Mouse (Mus musculus) heart, adult 2 months (tissue): ENCODE data around the gene Rai14. TPM values are rescaled to one million over a fixed set of nuclear protein-coding genes. Genes with fewer than 3 reads are reported as not detected.

Experiments
- DNase-seq, 2 experiments: peaks; one replicate each; pipeline ENCODE4 v3.0.0; 2021
- H3K27ac ChIP-seq: fragments of 200-600 bp; 2 replicates; pipeline ENCODE4 v1.8.1; 2022
- H3K27me3 ChIP-seq: fragments of 200-500 bp; 2 replicates; pipeline ENCODE4 v1.6.1; 2012; ENCODE audit warnings: mild to moderate bottlenecking, low read length, inconsistent platforms, mixed read lengths; ENCODE audit not compliant: control insufficient read depth, insufficient read depth
- H3K36me3 ChIP-seq: fragments of 200-500 bp; 2 replicates; pipeline ENCODE4 v1.6.1; 2012; ENCODE audit warnings: low read length, inconsistent platforms; ENCODE audit not compliant: control insufficient read depth, insufficient read depth
- H3K4me1 ChIP-seq: fragments of 200-500 bp; 2 replicates; pipeline ENCODE4 v1.6.1; 2011; ENCODE audit warnings: low read length; ENCODE audit not compliant: control insufficient read depth, insufficient read depth
- H3K4me3 ChIP-seq: fragments of 200-600 bp; 2 replicates; pipeline ENCODE4 v1.8.1; 2022
- H3K79me2 ChIP-seq: fragments of 200-500 bp; replicated peaks from 2 replicates; pipeline ENCODE4 v1.6.1; 2012; ENCODE audit warnings: mild to moderate bottlenecking, inconsistent platforms, low read length, moderate library complexity, mixed read lengths; ENCODE audit not compliant: control insufficient read depth, insufficient read depth
- H3K9ac ChIP-seq: fragments of 200-500 bp; 2 replicates; pipeline ENCODE4 v1.6.1; 2012; ENCODE audit warnings: low read depth, mild to moderate bottlenecking, control low read depth, inconsistent platforms, low read length, mixed read lengths
- CTCF ChIP-seq: fragments of 200-600 bp; IDR thresholded peaks from 2 replicates; pipeline ENCODE4 v1.8.1; 2022; ENCODE audit warnings: antibody characterized with exemption, mild to moderate bottlenecking, moderate library complexity
- EP300 ChIP-seq: fragments of 200-500 bp; IDR thresholded peaks from 2 replicates; pipeline ENCODE4 v1.6.1; 2011; ENCODE audit warnings: low read depth, low read length, control low read depth; ENCODE audit not compliant: insufficient read depth
- POLR2A ChIP-seq: fragments of 200-500 bp; IDR thresholded peaks from 2 replicates; pipeline ENCODE4 v1.6.1; 2011; ENCODE audit warnings: mild to moderate bottlenecking, low read depth, low read length, control low read depth; ENCODE audit not compliant: insufficient read depth
- WGBS: fragments of 180-500 bp; shearing (Covaris S2); methylation state at CpG from one replicate; pipeline ENCODE4 v1.1.7; 2018; 5-methylcytosine and 5-hydroxymethylcytosine counted together
- intact Hi-C: fragments of 180-260 bp; cut with DNase I; formaldehyde crosslinking; loops from one replicate; pipeline ENCODE4 v1.15.1; 2025
- polyA plus RNA-seq: library from polyadenylated mRNA; depleted of rRNA; stranded (reverse); fragments of >200 nt; gene quantifications from 2 replicates; pipeline ENCODE4 v1.2.3, GENCODE M21; 2012
- total RNA-seq, 2 experiments: library from RNA; stranded (reverse); gene quantifications; 2 replicates each; pipeline ENCODE4 v1.2.3; 2021

Gene Rai14
- total and polyA plus RNA-seq, 3 experiments: 1.1 to 4.3 (median 3.7) TPM

- H3K27me3 ChIP-seq: no peaks in the 10 kb centered on the region
- WGBS: 61% methylated on average over 4 of the region's 4 CpGs
- no peak overlapping the region for H3K4me3 ChIP-seq
- no peaks in the 10 kb centered on the region for H3K36me3 ChIP-seq
- no peaks in the 10 kb centered on the region for H3K79me2 ChIP-seq
- no peak for DNase-seq
- intact Hi-C loops: no loop called here
- H3K27ac ChIP-seq: no peak overlapping the region
- no peak overlapping the region for H3K9ac ChIP-seq
- peaks cover under 1% of the 10 kb centered on the region for H3K4me1 ChIP-seq
- TF ChIP-seq CTCF (no peak), POLR2A (no peak), EP300 (no peak)
These were observed 71.2 kb downstream of the Rai14 start for GRCm38 (mm10) chr15:10643224-10643623.

GRCm38 (mm10) chr15:10642419-10642818 lies 72.0 kb downstream of the Rai14 start:
- no peaks in the 10 kb centered on the region for H3K79me2 ChIP-seq
- intact Hi-C loops: no loop called here
- H3K4me1 ChIP-seq: no peaks in the 10 kb centered on the region
- H3K27ac ChIP-seq: no peak overlapping the region
- WGBS: 42% methylated on average over 5 of the region's 5 CpGs
- H3K27me3 ChIP-seq: no peaks in the 10 kb centered on the region
- no peaks in the 10 kb centered on the region for H3K36me3 ChIP-seq
- TF ChIP-seq CTCF (no peak), EP300 (no peak), POLR2A (no peak)
- no peak overlapping the region for H3K4me3 ChIP-seq
- H3K9ac ChIP-seq: no peak overlapping the region
- no peak for DNase-seq

GRCm38 (mm10) chr15:10640721-10641120 lies 73.7 kb downstream of the Rai14 start:
- Histone ChIP-seq H3K79me2 (no peaks in the 10 kb centered on the region), H3K4me1 (no peaks in the 10 kb centered on the region), H3K27ac (no peak overlapping the region), H3K27me3 (no peaks in the 10 kb centered on the region), H3K4me3 (no peak overlapping the region), H3K36me3 (no peaks in the 10 kb centered on the region), H3K9ac (no peak overlapping the region)
- TF ChIP-seq POLR2A: no peak
- no peak for TF ChIP-seq EP300
- no peak for TF ChIP-seq CTCF
- intact Hi-C loops: no loop called here
- 92% methylated on average over 3 of the region's 3 CpGs for WGBS
- no peak for DNase-seq

- no peak overlapping the region for H3K4me3 ChIP-seq
- TF ChIP-seq CTCF (no peak), POLR2A (no peak), EP300 (no peak)
- DNase-seq: no peak
- H3K79me2 ChIP-seq: no peaks in the 10 kb centered on the region
- WGBS: 87% methylated on average over 6 of the region's 6 CpGs
- H3K36me3 ChIP-seq: no peaks in the 10 kb centered on the region; the same call in 1 of the 2 replicates
- intact Hi-C loops: no loop called here
- no peaks in the 10 kb centered on the region for H3K27me3 ChIP-seq
- H3K4me1 ChIP-seq: peaks cover 1% of the 10 kb centered on the region; the same call in 1 of the 2 replicates
- H3K9ac ChIP-seq: no peak overlapping the region
- H3K27ac ChIP-seq: no peak overlapping the region
These were observed 77.1 kb downstream of the Rai14 start for GRCm38 (mm10) chr15:10637251-10637793.

GRCm38 (mm10) chr15:10636844-10637243 lies 77.6 kb downstream of the Rai14 start:
- no peak overlapping the region for H3K27ac ChIP-seq

GRCm38 (mm10) chr15:10635121-10635520 lies 79.3 kb downstream of the Rai14 start:
- Histone ChIP-seq H3K79me2 (no peaks in the 10 kb centered on the region), H3K4me3 (no peak overlapping the region), H3K27ac (no peak overlapping the region), H3K4me1 (peaks cover 1% of the 10 kb centered on the region; the same call in 1 of the 2 replicates), H3K36me3 (no peaks in the 10 kb centered on the region; the same call in 1 of the 2 replicates), H3K9ac (no peak overlapping the region), H3K27me3 (no peaks in the 10 kb centered on the region)
- intact Hi-C loops: no loop called here
- TF ChIP-seq EP300 (no peak), POLR2A (no peak), CTCF (no peak)
- 72% methylated on average over 10 of the region's 10 CpGs for WGBS
- DNase-seq: no peak

More at GRCm38 (mm10) chr15:10636844-10637243, 77.6 kb downstream of the Rai14 start:
- Histone ChIP-seq H3K9ac (no peak overlapping the region), H3K4me3 (no peak overlapping the region), H3K27me3 (no peaks in the 10 kb centered on the region), H3K79me2 (no peaks in the 10 kb centered on the region), H3K4me1 (peaks cover 1% of the 10 kb centered on the region; the same call in 1 of the 2 replicates), H3K36me3 (no peaks in the 10 kb centered on the region; the same call in 1 of the 2 replicates)
- no peak for TF ChIP-seq CTCF
- intact Hi-C loops: no loop called here
- DNase-seq: no peak
- 91% methylated on average over 3 of the region's 3 CpGs for WGBS
